Mouse (Mus musculus) bone marrow, adult 2 months (tissue): ENCODE results near the gene E2f2. TPM values are rescaled to one million over a fixed set of nuclear protein-coding genes. Genes with fewer than 3 reads are reported as not detected.

Source experiments
- H3K27ac ChIP-seq: fragments of 200-500 bp; 2 replicates; pipeline ENCODE4 v1.5.1; 2012; ENCODE audit warnings: low read depth, mild to moderate bottlenecking, control low read depth, inconsistent platforms, low read length; ENCODE audit not compliant: control insufficient read depth, poor library complexity, insufficient read depth
- H3K4me1 ChIP-seq: fragments of 200-500 bp; 2 replicates; pipeline ENCODE4 v1.6.1; 2011; ENCODE audit warnings: low read length; ENCODE audit not compliant: control insufficient read depth, insufficient read depth
- H3K4me3 ChIP-seq: fragments of 200-500 bp; replicated peaks from 2 replicates; pipeline ENCODE3; 2011; ENCODE audit warnings: mild to moderate bottlenecking, low read depth, low read length, control low read depth; ENCODE audit not compliant: control insufficient read depth
- CTCF ChIP-seq: fragments of 200-500 bp; IDR thresholded peaks from 2 replicates; pipeline ENCODE4 v1.5.1; 2011; ENCODE audit warnings: low read length, control low read depth; ENCODE audit not compliant: control insufficient read depth, insufficient read depth
- POLR2A ChIP-seq: fragments of 200-500 bp; IDR thresholded peaks from 2 replicates; pipeline ENCODE4 v1.6.1; 2011; ENCODE audit warnings: low read depth, mild to moderate bottlenecking, control low read depth, low read length, borderline replicate concordance; ENCODE audit not compliant: control insufficient read depth
- WGBS: fragments of 180-500 bp; shearing (Covaris S2); methylation state at CpG from one replicate; pipeline ENCODE4 v1.1.7; 2018; 5-methylcytosine and 5-hydroxymethylcytosine counted together
- polyA plus RNA-seq: library from polyadenylated mRNA; stranded (reverse); fragments of >200 nt; gene quantifications from 2 replicates; pipeline ENCODE4 v1.2.4, GENCODE M21; 2011; ENCODE audit warnings: low replicate concordance; ENCODE audit not compliant: missing spikeins, insufficient read depth, insufficient read length

E2f2 gene
- polyA plus RNA-seq, 1 experiment: 157 TPM

DNA sequence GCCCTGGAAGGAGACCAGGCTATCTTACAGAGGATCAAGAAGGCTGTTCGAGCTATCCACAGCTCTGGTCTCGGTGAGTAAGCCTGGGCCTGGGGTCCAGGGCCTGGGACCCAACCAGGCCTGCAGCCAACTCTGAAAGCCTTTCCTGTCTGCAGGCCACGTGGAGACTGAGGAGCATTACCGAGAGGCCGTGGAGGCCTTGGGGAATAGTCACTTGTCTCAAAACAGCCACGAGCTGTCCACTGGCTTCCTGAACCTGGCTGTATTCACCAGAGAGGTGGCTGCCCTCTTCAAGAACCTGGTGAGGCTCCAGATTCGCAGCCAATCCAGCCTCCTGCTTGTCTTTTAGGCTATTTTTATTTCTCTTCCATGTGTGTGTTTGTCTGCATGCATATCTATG lies 55.2 kb downstream of the E2f2 start:
- no peak overlapping the region for H3K4me3 ChIP-seq
- WGBS: 58% methylated on average over 7 of the region's 7 CpGs
- H3K4me1 ChIP-seq: 0 out of 2 replicates have a peak, but pooled peaks cover 1% of the 10 kb centered on the region
- TF ChIP-seq POLR2A (no peak), CTCF (no peak)
- no peak overlapping the region for H3K27ac ChIP-seq

DNA sequence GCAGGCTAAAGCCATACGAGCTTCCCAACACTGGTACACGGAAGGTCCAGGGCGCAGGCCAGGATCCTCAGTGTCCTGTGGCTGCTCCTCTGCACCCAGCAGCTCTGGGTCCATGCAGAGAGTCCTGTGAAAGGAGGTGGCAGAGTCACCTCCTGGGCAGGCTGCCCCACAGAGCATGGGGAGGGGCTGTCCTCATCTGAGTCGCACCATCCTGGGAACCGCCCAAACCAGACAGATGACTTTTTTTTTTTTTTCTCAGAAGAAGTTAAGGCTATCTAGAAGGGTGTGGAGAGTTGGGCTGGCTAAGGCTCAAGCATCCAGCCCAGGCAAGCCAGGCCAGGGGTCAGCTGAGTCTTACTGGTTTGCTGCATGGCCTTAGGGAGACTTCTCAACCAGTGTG lies 56.4 kb downstream of the E2f2 start:
- WGBS: 80% methylated on average over 5 of the region's 5 CpGs
- H3K4me1 ChIP-seq: 0 out of 2 replicates have a peak, but pooled peaks cover 1% of the 10 kb centered on the region
- H3K27ac ChIP-seq: no peak overlapping the region
- TF ChIP-seq CTCF (no peak), POLR2A (no peak)
- no peak overlapping the region for H3K4me3 ChIP-seq

DNA sequence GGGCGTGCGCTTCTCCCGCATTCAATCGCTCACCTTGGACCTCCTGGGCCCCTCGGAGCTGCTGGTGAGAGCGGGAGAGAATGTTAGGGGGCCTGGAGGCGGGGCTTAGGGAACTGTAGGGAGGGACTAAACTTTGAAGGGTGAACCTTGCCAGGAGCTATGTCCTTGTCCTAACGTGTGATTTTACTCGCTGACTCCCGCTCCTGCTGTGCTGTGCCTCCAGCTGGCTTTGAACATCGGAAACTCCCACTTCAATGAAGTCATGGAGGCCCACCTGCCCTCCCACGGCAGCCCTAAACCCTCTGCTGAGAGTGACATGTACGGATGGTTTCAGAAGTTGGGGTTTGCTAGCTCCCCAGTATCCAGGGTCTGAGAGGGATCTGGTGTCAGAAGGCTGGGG lies 66.5 kb downstream of the E2f2 start:
- H3K4me1 ChIP-seq: no peaks in the 10 kb centered on the region
- TF ChIP-seq CTCF (no peak), POLR2A (no peak)
- H3K27ac ChIP-seq: no peak overlapping the region
- H3K4me3 ChIP-seq: no peak overlapping the region
- WGBS: 24% methylated on average over 13 of the region's 13 CpGs

DNA sequence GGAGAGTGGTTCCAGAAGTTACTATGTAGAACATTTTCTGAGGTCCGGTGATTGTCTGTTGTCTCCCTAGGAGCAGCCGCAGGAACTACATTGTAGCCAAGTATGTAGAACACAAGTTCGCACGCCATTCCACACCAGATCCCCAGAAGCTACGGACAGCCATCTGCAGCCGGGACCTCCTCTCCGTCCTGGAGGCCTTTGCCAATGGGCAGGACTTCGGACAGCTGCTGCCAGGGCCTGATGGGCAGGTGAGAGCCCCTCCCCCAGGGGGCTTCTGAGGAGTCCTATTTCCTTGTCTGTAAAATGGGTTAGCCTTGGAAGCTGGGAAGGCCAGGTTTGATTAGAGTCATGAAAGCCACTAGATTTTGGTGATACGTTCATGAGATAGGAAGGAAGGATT lies 66.9 kb downstream of the E2f2 start:
- Histone ChIP-seq H3K4me3 (no peak overlapping the region), H3K4me1 (no peaks in the 10 kb centered on the region), H3K27ac (no peak overlapping the region)
- WGBS: 63% methylated on average over 9 of the region's 9 CpGs
- TF ChIP-seq CTCF: no peak
- no peak for TF ChIP-seq POLR2A

DNA sequence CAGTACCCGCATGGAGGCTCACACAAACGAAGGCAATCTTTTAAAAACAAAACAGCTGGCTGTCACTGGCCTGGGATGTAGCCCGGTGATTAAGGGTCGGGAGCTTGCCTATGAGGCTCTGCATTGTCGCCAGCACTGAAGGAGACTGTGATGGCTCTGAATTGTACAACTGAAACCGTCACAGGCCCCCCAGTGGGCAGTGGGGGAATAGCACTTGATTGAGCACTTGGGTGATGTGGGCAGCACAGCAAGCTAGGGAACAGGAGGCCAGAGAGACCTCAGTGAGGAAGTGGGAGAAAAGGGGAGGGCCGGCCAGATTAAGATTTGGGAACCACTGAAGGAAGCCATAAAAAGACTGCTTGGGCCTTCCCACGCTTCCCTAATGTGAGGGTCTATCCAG lies 67.4 kb downstream of the E2f2 start:
- TF ChIP-seq POLR2A: no peak
- TF ChIP-seq CTCF: peak; percentile 74
- H3K27ac ChIP-seq: no peak overlapping the region
- H3K4me1 ChIP-seq: no peaks in the 10 kb centered on the region
- WGBS: 9% methylated on average over 8 of the region's 8 CpGs
- no peak overlapping the region for H3K4me3 ChIP-seq

DNA sequence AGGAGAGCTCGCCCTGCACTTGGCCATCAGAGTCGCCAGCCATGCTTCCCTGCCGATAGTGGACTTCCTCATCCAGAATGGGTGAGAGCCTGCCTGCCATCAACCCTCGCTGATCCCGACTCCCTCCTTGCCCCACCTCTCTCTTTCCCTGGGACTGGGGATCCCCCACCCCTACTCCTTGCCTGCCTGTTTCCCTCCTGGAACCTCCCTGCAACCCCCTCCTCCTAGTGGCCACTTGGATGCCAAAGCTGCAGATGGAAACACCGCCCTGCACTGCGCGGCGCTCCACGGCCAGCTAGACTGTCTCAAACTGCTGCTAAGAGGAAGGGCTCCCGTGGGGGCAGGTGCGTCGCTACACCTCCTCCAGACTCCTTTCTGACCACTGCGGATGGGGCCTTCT lies 67.9 kb downstream of the E2f2 start:
- no peaks in the 10 kb centered on the region for H3K4me1 ChIP-seq
- H3K27ac ChIP-seq: no peak overlapping the region
- WGBS: 50% methylated on average over 14 of the region's 14 CpGs
- H3K4me3 ChIP-seq: no peak overlapping the region
- TF ChIP-seq CTCF: no peak
- no peak for TF ChIP-seq POLR2A

DNA sequence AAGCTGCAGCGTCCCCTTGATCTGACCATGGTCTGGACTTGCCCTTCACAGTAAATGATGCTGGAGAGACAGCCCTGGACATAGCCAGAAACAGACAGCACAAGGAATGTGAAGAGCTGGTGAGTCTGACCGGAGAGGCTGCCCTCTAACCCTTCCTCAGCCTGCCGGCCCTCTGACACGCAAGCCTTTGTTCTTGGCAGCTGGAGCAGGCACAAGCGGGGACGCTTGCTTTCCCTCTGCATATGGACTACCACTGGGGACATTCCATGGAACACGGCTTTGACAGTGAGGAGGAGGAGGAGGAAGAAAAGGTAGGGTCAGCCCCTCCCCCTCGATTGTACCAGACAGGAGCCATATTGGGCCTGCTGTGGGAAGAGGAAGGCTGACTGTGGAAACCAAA lies 68.8 kb downstream of the E2f2 start:
- no peak for TF ChIP-seq CTCF
- TF ChIP-seq POLR2A: no peak
- no peak overlapping the region for H3K27ac ChIP-seq
- WGBS: 76% methylated on average over 8 of the region's 8 CpGs
- H3K4me1 ChIP-seq: no peaks in the 10 kb centered on the region
- H3K4me3 ChIP-seq: no peak overlapping the region

DNA sequence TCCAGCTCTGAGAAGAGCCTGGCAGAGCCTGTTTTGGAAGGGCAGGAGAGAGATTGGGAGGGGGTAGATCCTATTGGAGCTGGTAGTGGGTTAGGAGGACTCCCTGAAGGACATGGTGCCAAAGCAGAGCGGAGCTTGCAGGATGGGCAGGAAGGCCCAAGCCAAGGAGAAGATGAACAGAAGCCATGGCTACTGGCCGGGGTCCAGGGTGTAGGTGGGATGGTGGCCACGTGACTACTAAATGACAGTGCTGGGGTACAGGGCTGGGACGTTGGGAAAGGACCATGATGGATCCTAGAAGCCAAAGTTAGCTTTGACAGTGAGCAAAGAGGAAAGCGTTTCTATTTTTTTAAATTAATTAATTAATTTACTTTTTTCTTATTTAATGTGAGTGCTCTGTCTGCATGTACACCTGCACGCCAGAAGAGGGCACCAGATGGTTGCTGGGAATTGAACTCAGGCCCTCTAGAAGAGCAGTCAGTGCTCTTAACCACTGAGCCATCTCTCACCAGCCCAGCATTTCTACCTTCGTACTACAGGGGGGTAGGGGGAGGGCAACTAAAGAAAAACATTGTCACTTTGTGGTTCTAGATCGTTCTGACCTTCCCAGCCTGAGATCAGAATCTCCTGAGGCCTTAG lies 70.0 kb downstream of the E2f2 start:
- Histone ChIP-seq H3K4me3 (no peak overlapping the region), H3K4me1 (no peaks in the 10 kb centered on the region), H3K27ac (no peak overlapping the region)
- peak; percentile 23; the same call in 1 of the 2 replicates for TF ChIP-seq CTCF
- no peak for TF ChIP-seq POLR2A
- WGBS: 41% methylated on average over 8 of the region's 8 CpGs

DNA sequence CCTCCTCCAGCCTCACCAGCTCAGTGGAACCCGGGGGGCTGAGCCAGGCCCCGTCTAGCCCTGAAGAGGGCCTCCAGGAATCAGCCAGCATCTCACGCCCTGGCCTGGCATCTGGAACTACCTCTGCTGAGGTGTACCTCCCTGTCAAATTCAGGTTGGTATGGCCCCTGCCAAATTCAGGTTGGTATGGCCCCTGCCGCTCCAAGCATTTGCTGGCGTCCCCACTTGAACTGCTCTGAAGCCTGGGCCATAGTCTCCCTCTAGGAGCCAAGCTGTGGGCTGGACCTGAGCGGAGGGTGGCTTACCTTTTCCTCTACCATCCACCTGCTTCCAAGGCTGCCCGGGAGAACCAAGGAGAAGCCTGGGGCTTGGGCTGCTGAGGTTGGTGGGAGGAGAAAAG lies 70.5 kb downstream of the E2f2 start:
- TF ChIP-seq POLR2A (no peak), CTCF (no peak)
- Histone ChIP-seq H3K27ac (no peak overlapping the region), H3K4me1 (no peaks in the 10 kb centered on the region), H3K4me3 (no peak overlapping the region)
- 74% methylated on average over 7 of the region's 7 CpGs for WGBS
